Mouse (Mus musculus) pancreas, adult 10 weeks (tissue): ENCODE measurements around the gene Fem1a. TPM values are rescaled to one million over a fixed set of nuclear protein-coding genes. Genes with fewer than 3 reads are reported as not detected.

Experiments used
- polyA plus RNA-seq: library from polyadenylated mRNA; stranded (reverse); fragments of 350-450 nt; fragmentation: Illumina TruSeq; extraction: RNeasy Lipid Tissue Mini Kit (QIAGEN cat#74804); gene quantifications from one replicate; pipeline ENCODE4 v1.2.3, GENCODE M21; 2015; ENCODE audit warnings: low read depth, low replicate concordance; ENCODE audit not compliant: insufficient read depth

The Fem1a gene
- 6.3 TPM for polyA plus RNA-seq

DNA sequence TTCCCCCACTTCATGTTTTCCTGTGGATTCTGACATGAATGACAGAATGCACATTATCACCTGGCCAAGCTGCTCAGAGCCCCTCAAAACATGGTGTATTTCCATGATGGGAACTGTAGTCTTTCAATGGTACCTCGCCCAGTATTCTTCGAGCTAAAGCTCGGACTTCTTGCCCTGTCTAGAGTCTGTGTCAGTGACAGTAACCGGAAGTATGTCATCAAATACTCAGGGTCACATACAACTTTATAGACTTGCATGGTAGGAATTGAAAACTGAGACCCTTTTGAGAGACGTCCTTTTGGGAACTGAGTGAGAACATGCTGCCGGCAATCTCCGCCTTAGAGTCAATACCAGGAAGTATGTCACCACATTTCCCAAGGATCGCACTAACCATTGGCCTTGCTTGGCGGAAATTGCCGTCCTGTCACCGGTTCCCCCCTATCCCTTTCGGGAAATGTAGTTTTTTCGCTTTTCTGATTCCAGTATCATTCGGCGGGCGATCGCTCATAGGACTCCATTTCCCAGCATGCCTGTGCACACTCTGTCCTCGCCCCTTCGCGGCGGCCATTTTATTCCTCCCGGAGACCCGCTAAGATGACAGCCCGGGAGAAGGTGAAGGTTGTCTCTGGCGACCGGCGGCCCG is at the start of gene Fem1a:
TSS of gene Fem1a (plus strand) at position 572 of the 643 bp plus-strand sequence.

GRCm38 (mm10) chr17:56218377-56219191 is 38.0 kb upstream of the Fem1a start, which contains the start of gene Dpp9:
Dpp9 (minus strand) TSS chr17:56218905.

GRCm38 (mm10) chr17:56276643-56277566 is 20.3 kb downstream of the Fem1a start, which contains the start of gene Ticam1:
Ticam1 (minus strand) TSS chr17:56276786.

DNA sequence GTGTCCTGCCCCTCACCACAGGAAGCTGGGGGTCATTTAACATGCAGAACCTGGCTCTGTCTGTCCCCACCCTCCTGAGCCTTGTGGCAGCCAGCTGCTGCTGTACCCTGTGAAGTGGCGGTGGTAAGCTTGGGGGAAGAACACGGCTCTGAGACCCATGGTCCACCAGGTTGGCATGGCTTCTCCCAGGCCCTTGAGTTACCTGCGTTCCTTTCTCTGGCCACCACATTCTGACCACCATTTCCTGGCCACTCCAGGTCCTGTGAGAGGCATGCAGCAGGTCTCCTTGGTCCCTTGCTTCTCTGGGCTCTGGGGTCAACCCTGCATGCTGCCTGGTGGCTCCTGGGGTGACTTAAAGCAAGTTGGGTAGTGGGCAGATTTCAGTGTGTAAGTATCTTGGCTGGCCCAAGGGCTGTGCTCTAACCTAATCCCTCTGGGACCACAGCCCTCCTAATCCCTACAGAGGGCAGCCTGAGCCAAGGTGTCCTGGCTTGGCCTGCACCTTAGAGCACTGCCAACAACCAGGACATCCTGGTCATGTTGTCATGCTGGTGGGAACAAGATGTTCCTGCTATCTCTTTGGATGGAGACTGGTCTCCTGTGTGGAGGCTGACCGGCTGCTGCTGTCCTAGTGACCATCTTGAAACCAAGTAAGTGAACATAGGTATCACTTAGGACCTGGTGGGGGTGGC is 36.1 kb downstream of the Fem1a start, which contains the start of gene Plin3:
TSS of gene Plin3 (minus strand) at position 343 of the 692 bp plus-strand sequence.

GRCm38 (mm10) chr17:56300186-56300585 is 43.6 kb downstream of the Fem1a start, which contains the start of gene Arrdc5:
Arrdc5 (minus strand) TSS chr17:56300286.

DNA sequence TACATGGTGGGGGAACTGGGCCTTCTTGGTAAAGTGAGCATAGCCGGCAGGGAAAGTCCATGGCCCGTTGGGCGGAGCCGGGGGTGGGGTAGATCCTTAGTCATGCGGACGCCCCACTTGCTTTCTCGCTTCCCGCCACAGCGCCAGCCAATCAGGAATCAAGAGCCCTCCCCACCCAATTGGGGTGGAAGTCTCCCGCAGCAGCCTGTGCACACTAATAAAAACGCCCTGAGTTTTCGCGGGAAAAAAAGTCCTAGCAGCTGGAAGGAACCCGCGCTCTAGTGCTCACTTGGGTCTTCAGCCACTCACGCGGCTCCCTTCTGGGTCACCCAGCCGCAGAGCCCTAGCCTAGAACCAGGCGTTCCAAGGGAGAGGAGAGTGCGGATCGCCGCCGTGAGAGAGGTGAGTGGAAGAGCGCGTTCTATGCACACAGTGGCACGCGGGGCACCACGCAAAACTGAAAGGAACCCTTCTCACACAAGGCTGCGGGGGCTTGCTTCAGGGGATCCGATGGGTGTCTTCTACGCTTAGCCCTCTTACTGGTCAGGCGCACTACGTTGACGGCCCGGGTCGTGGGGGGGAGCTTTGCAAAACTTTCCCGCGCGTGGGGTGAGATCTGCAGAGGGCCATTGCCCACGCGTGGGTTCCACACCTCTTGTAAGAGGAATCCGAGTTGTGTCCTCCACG is 46.7 kb downstream of the Fem1a start, which contains the start of gene Uhrf1:
TSS of gene Uhrf1 (plus strand) at position 162 of the 687 bp plus-strand sequence.

Other genes with a start within 250 kb of the Fem1a start
- gene Sh3gl1, start 220.2 kb upstream of the Fem1a start, polyA plus RNA-seq = 16.3 TPM
- 0.18 TPM for gene Chaf1a, start 216.4 kb upstream of the Fem1a start, polyA plus RNA-seq
- 13.3 TPM for gene Ubxn6, start 181.8 kb upstream of the Fem1a start, polyA plus RNA-seq
- 60.5 TPM for gene Hdgfl2, start 177.2 kb upstream of the Fem1a start, polyA plus RNA-seq
- gene Plin4, start 147.0 kb upstream of the Fem1a start, polyA plus RNA-seq = 5.1 TPM
- not detected for gene Plin5, start 139.2 kb upstream of the Fem1a start, polyA plus RNA-seq
- 8.8 TPM for gene Lrg1, start 134.8 kb upstream of the Fem1a start, polyA plus RNA-seq
- gene Sema6b, start 116.5 kb upstream of the Fem1a start, polyA plus RNA-seq = 3.3 TPM
- gene Tnfaip8l1, start 94.3 kb upstream of the Fem1a start, polyA plus RNA-seq = 0.44 TPM
- gene Mydgf, start 72.9 kb upstream of the Fem1a start, polyA plus RNA-seq = 25.8 TPM
- gene Dpp9, start 37.9 kb upstream of the Fem1a start, polyA plus RNA-seq = 13.7 TPM
- gene Ticam1, start 20.0 kb downstream of the Fem1a start, polyA plus RNA-seq = 3.3 TPM
- gene Plin3, start 36.1 kb downstream of the Fem1a start, polyA plus RNA-seq = 7.7 TPM
- gene Arrdc5, start 43.5 kb downstream of the Fem1a start, polyA plus RNA-seq = not detected
- gene Uhrf1, start 46.5 kb downstream of the Fem1a start, polyA plus RNA-seq = 0.39 TPM
- gene Kdm4b, start 69.3 kb downstream of the Fem1a start, polyA plus RNA-seq = 7.8 TPM
- gene Ptprs, start 219.7 kb downstream of the Fem1a start, polyA plus RNA-seq = 11.7 TPM